Mouse (Mus musculus) testis, adult 2 months (tissue): ENCODE results near the gene Kctd15.

Source experiments
- CTCF ChIP-seq: fragments of 200-500 bp; IDR thresholded peaks from 2 replicates; pipeline ENCODE4 v1.5.1; 2012; ENCODE audit warnings: low read depth, mild to moderate bottlenecking, inconsistent platforms, low read length, moderate library complexity; ENCODE audit not compliant: control insufficient read depth, insufficient read depth, insufficient replicate concordance
- POLR2A ChIP-seq: fragments of 200-500 bp; IDR thresholded peaks from 2 replicates; pipeline ENCODE4 v1.6.1; 2012; ENCODE audit warnings: low read depth, mild to moderate bottlenecking, inconsistent platforms, low read length, moderate library complexity; ENCODE audit not compliant: control insufficient read depth

- TF ChIP-seq CTCF, result no peak
- no peak for TF ChIP-seq POLR2A
Observed at GRCm38 (mm10) chr7:34644591-34644990, 11.9 kb downstream of the Kctd15 start.
